Mouse (Mus musculus): ENCODE measurements around the gene Prkag3. TPM values are rescaled to one million over a fixed set of nuclear protein-coding genes. Genes with fewer than 3 reads are reported as not detected.
A peak's percentile ranks its signal among the peaks of the same experiment; 100 is the strongest.

Gene Prkag3
- total RNA-seq, 1 experiment = 0.04 TPM

DNA sequence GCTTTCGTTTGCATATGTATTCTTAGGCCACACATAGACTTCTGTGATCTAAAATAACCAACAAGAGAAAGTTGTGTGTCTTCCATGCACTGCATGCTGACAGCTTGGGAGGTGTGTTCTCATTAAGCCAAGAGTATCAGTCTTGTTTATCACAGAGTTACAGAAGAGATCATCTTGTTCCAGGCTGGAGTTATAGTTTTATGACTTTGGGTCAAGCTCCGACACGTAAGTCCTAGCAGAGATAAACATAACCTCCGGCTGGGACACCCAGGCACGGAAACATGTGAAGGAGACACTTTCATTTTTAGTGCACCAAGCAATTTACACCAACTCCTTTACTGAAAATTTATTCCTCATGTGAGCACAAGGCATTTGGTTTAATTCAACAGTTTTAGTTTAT lies 22.9 kb downstream of the Prkag3 start:
- H3K9ac ChIP-seq (ENCODE audit: insufficient read depth, low read depth, low read length, poor library complexity, severe bottlenecking) = no peak overlapping the region
- TF ChIP-seq ZNF384 (IDR thresholded peaks at IDR 0.05; ENCODE audit: low read depth, low read length) = no peak
- TF ChIP-seq MAFK (IDR thresholded peaks at IDR 0.05; ENCODE audit: insufficient read depth, low read depth, low read length) = no peak
- TF ChIP-seq ZC3H11A (IDR thresholded peaks at IDR 0.05; ENCODE audit: borderline replicate concordance, low read depth, low read length) = no peak
- no peak for TF ChIP-seq HCFC1 (IDR thresholded peaks at IDR 0.05; ENCODE audit: borderline replicate concordance, insufficient read depth, low read length)
- no peak for TF ChIP-seq CHD2 (IDR thresholded peaks at IDR 0.05; ENCODE audit: low read depth, low read length)
- no peaks in the 10 kb centered on the region for H3K36me3 ChIP-seq (ENCODE audit: control insufficient read depth, insufficient read depth, low read length, poor library complexity, severe bottlenecking)
- H3K9me3 ChIP-seq (ENCODE audit: control insufficient read depth, insufficient read depth, low read depth, low read length) = no peaks in the 10 kb centered on the region
- DNase-seq (ENCODE audit: low read depth, low spot score) = no peak
- H3K4me1 ChIP-seq (ENCODE audit: control insufficient read depth in 2 of 2, insufficient read depth in 2 of 2, low read length in 2 of 2, poor library complexity in 1 of 2) = peaks cover 2 to 3% of the 10 kb centered on the region in 2 experiments; a peak in 2 of 4 replicates
- no peak overlapping the region for H3K27ac ChIP-seq (ENCODE audit: insufficient read depth, low read depth, low read length, poor library complexity, severe bottlenecking)
- in situ Hi-C loops (cut with MboI; ENCODE audit: low sequenced_read_pairs in 2 of 2, unreplicated experiment in 2 of 2) = no loop called here
- H3K4me3 ChIP-seq (ENCODE audit: insufficient read depth in 1 of 2, low read depth in 1 of 2, low read length in 2 of 2, poor library complexity in 1 of 2, severe bottlenecking in 1 of 2) = no peak overlapping the region

DNA sequence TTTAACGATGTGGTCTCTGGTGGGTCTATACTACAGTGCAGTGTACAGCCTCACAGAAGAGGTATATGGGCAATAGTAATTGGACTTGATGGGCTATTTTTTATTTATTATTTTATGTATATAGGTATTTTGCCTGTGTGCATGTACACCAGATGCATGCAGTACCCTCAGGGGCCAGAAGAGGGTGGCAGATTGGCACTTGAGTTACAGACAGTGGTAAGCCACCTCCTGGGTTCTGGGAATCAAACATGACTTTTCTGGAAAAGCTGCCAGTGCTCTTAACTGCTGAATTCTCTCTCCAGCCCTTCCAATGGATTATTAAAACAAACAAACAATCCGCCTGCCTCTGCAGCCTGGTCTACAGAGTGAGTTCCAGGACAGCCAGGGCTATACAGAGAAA lies 25.3 kb downstream of the Prkag3 start:
- Histone ChIP-seq H3K4me3 (ENCODE audit: insufficient read depth in 1 of 2, low read depth in 1 of 2, low read length in 2 of 2, poor library complexity in 1 of 2, severe bottlenecking in 1 of 2) (no peak overlapping the region), H3K36me3 (ENCODE audit: control insufficient read depth, insufficient read depth, low read length, poor library complexity, severe bottlenecking) (no peaks in the 10 kb centered on the region), H3K27ac (ENCODE audit: insufficient read depth, low read depth, low read length, poor library complexity, severe bottlenecking) (no peak overlapping the region), H3K9ac (ENCODE audit: insufficient read depth, low read depth, low read length, poor library complexity, severe bottlenecking) (no peak overlapping the region), H3K9me3 (ENCODE audit: control insufficient read depth, insufficient read depth, low read depth, low read length) (no peaks in the 10 kb centered on the region), H3K4me1 (ENCODE audit: control insufficient read depth in 2 of 2, insufficient read depth in 2 of 2, low read length in 2 of 2, poor library complexity in 1 of 2) (no peaks in the 10 kb centered on the region)
- in situ Hi-C loops (cut with MboI; ENCODE audit: low sequenced_read_pairs in 2 of 2, unreplicated experiment in 2 of 2) = no loop called here
- TF ChIP-seq ZC3H11A (IDR thresholded peaks at IDR 0.05; ENCODE audit: borderline replicate concordance, low read depth, low read length) (0 out of 2 replicates have a peak, but pooled peaks have one; percentile 19), CHD2 (IDR thresholded peaks at IDR 0.05; ENCODE audit: low read depth, low read length) (no peak)
- peak; percentile 44 for DNase-seq (ENCODE audit: low read depth, low spot score)

- Histone ChIP-seq H3K27ac (ENCODE audit: insufficient read depth, low read depth, low read length, poor library complexity, severe bottlenecking) (no peak overlapping the region), H3K36me3 (ENCODE audit: control insufficient read depth, insufficient read depth, low read length, poor library complexity, severe bottlenecking) (no peaks in the 10 kb centered on the region), H3K9me3 (ENCODE audit: control insufficient read depth, insufficient read depth, low read depth, low read length) (no peaks in the 10 kb centered on the region), H3K4me1 (ENCODE audit: control insufficient read depth in 2 of 2, insufficient read depth in 2 of 2, low read length in 2 of 2, poor library complexity in 1 of 2) (no peaks in the 10 kb centered on the region), H3K4me3 (ENCODE audit: insufficient read depth in 1 of 2, low read depth in 1 of 2, low read length in 2 of 2, poor library complexity in 1 of 2, severe bottlenecking in 1 of 2) (no peak overlapping the region), H3K9ac (ENCODE audit: insufficient read depth, low read depth, low read length, poor library complexity, severe bottlenecking) (no peak overlapping the region)
- DNase-seq (ENCODE audit: low read depth, low spot score) = no peak
- TF ChIP-seq HCFC1 (IDR thresholded peaks at IDR 0.05; ENCODE audit: borderline replicate concordance, insufficient read depth, low read length) (no peak), CHD2 (IDR thresholded peaks at IDR 0.05; ENCODE audit: low read depth, low read length) (no peak), ZNF384 (IDR thresholded peaks at IDR 0.05; ENCODE audit: low read depth, low read length) (no peak), MAFK (IDR thresholded peaks at IDR 0.05; ENCODE audit: insufficient read depth, low read depth, low read length) (no peak), ZC3H11A (IDR thresholded peaks at IDR 0.05; ENCODE audit: borderline replicate concordance, low read depth, low read length) (no peak)
- in situ Hi-C loops (cut with MboI; ENCODE audit: low sequenced_read_pairs in 2 of 2, unreplicated experiment in 2 of 2) = no loop called here
Observed at GRCm38 (mm10) chr1:74721657-74722056, 27.4 kb downstream of the Prkag3 start.

DNA sequence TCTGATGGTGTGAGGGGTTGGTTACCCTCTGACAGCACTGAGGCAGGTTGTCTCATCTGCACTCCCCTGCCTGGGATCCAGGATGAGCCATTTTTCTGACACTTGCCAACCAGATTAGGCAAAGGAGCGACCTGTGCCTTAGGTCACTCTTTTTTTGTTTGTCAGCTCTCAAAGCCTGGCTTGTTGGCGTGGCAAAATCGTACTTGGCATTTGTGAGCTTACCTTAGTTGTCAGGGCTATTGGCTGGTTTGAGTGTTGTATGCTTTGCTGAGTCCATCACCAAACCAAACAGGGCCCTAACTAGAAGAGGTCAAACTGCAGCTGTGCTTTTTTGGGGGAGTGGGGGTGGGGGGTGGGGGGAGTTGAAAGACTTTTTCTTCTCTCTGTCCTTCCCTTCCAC lies 29.7 kb downstream of the Prkag3 start:
- TF ChIP-seq CHD2 (IDR thresholded peaks at IDR 0.05; ENCODE audit: low read depth, low read length) (no peak), MAFK (IDR thresholded peaks at IDR 0.05; ENCODE audit: insufficient read depth, low read depth, low read length) (no peak), ZNF384 (IDR thresholded peaks at IDR 0.05; ENCODE audit: low read depth, low read length) (no peak), HCFC1 (IDR thresholded peaks at IDR 0.05; ENCODE audit: borderline replicate concordance, insufficient read depth, low read length) (no peak), ZC3H11A (IDR thresholded peaks at IDR 0.05; ENCODE audit: borderline replicate concordance, low read depth, low read length) (no peak)
- H3K9ac ChIP-seq (ENCODE audit: insufficient read depth, low read depth, low read length, poor library complexity, severe bottlenecking) = no peak overlapping the region
- no peak overlapping the region for H3K27ac ChIP-seq (ENCODE audit: insufficient read depth, low read depth, low read length, poor library complexity, severe bottlenecking)
- H3K9me3 ChIP-seq (ENCODE audit: control insufficient read depth, insufficient read depth, low read depth, low read length) = no peaks in the 10 kb centered on the region
- H3K4me1 ChIP-seq (ENCODE audit: control insufficient read depth in 2 of 2, insufficient read depth in 2 of 2, low read length in 2 of 2, poor library complexity in 1 of 2) = no peaks in the 10 kb centered on the region
- H3K36me3 ChIP-seq (ENCODE audit: control insufficient read depth, insufficient read depth, low read length, poor library complexity, severe bottlenecking) = no peaks in the 10 kb centered on the region
- H3K4me3 ChIP-seq (ENCODE audit: insufficient read depth in 1 of 2, low read depth in 1 of 2, low read length in 2 of 2, poor library complexity in 1 of 2, severe bottlenecking in 1 of 2) = no peak overlapping the region
- in situ Hi-C loops (cut with MboI; ENCODE audit: low sequenced_read_pairs in 2 of 2, unreplicated experiment in 2 of 2) = no loop called here
- DNase-seq (ENCODE audit: low read depth, low spot score) = no peak

- in situ Hi-C loops (cut with MboI; ENCODE audit: low sequenced_read_pairs in 2 of 2, unreplicated experiment in 2 of 2) = no loop called here
- Histone ChIP-seq H3K4me1 (ENCODE audit: control insufficient read depth in 2 of 2, insufficient read depth in 2 of 2, low read length in 2 of 2, poor library complexity in 1 of 2) (no peaks in the 10 kb centered on the region), H3K4me3 (ENCODE audit: insufficient read depth in 1 of 2, low read depth in 1 of 2, low read length in 2 of 2, poor library complexity in 1 of 2, severe bottlenecking in 1 of 2) (no peak overlapping the region), H3K9ac (ENCODE audit: insufficient read depth, low read depth, low read length, poor library complexity, severe bottlenecking) (no peak overlapping the region), H3K9me3 (ENCODE audit: control insufficient read depth, insufficient read depth, low read depth, low read length) (no peaks in the 10 kb centered on the region), H3K27ac (ENCODE audit: insufficient read depth, low read depth, low read length, poor library complexity, severe bottlenecking) (no peak overlapping the region), H3K36me3 (ENCODE audit: control insufficient read depth, insufficient read depth, low read length, poor library complexity, severe bottlenecking) (no peaks in the 10 kb centered on the region)
- TF ChIP-seq CHD2 (IDR thresholded peaks at IDR 0.05; ENCODE audit: low read depth, low read length) = no peak
- no peak for TF ChIP-seq HCFC1 (IDR thresholded peaks at IDR 0.05; ENCODE audit: borderline replicate concordance, insufficient read depth, low read length)
- no peak for TF ChIP-seq MAFK (IDR thresholded peaks at IDR 0.05; ENCODE audit: insufficient read depth, low read depth, low read length)
- no peak for TF ChIP-seq ZC3H11A (IDR thresholded peaks at IDR 0.05; ENCODE audit: borderline replicate concordance, low read depth, low read length)
- no peak for TF ChIP-seq ZNF384 (IDR thresholded peaks at IDR 0.05; ENCODE audit: low read depth, low read length)
- DNase-seq (ENCODE audit: low read depth, low spot score) = no peak
Observed at GRCm38 (mm10) chr1:74718113-74718512, 30.9 kb downstream of the Prkag3 start.
